Mouse (Mus musculus): ENCODE results near the gene Mki67. TPM values are rescaled to one million over a fixed set of nuclear protein-coding genes. Genes with fewer than 3 reads are reported as not detected.

Gene Mki67
- polyA plus RNA-seq (2012): 7.0 and 10.8 TPM in 2 replicates

- peaks cover 63% of the 10 kb centered on the region for H3K4me1 ChIP-seq (ENCODE audit: control insufficient read depth)
- no peaks in the 10 kb centered on the region for H3K9me3 ChIP-seq (ENCODE audit: control insufficient read depth, low read length)
- no peaks in the 10 kb centered on the region for H3K27me3 ChIP-seq (ENCODE audit: control insufficient read depth)
- H3K4me3 ChIP-seq (replicated peaks): peak within 1 kb of the TSS; percentile 74
- no peak for TF ChIP-seq GATA1 (IDR thresholded peaks at IDR 0.05; ENCODE audit: low read length)
- TF ChIP-seq TAL1 (IDR thresholded peaks at IDR 0.05; ENCODE audit: low read length): no peak
- peaks cover 58% of the 10 kb centered on the region for H3K36me3 ChIP-seq (ENCODE audit: control insufficient read depth)
Measured at GRCm38 (mm10) chr7:135715642-135716444, at the start of gene Mki67. Gene Mki67 (minus strand): TSS chr7:135716361.

GRCm38 (mm10) chr7:135763311-135763710 lies 47.1 kb upstream of the Mki67 start:
- Histone ChIP-seq H3K9me3 (ENCODE audit: control insufficient read depth, low read length) (no peaks in the 10 kb centered on the region), H3K4me3 (replicated peaks) (no peak overlapping the region), H3K36me3 (ENCODE audit: control insufficient read depth) (no peaks in the 10 kb centered on the region), H3K27me3 (ENCODE audit: control insufficient read depth) (no peaks in the 10 kb centered on the region), H3K4me1 (ENCODE audit: control insufficient read depth) (no peaks in the 10 kb centered on the region)
- no peak for TF ChIP-seq GATA1 (IDR thresholded peaks at IDR 0.05; ENCODE audit: low read length)
- no peak for TF ChIP-seq TAL1 (IDR thresholded peaks at IDR 0.05; ENCODE audit: low read length)

- Histone ChIP-seq H3K4me3 (replicated peaks) (no peak overlapping the region), H3K27me3 (ENCODE audit: control insufficient read depth) (no peaks in the 10 kb centered on the region), H3K4me1 (ENCODE audit: control insufficient read depth) (no peaks in the 10 kb centered on the region), H3K9me3 (ENCODE audit: control insufficient read depth, low read length) (no peaks in the 10 kb centered on the region), H3K36me3 (ENCODE audit: control insufficient read depth) (no peaks in the 10 kb centered on the region)
- TF ChIP-seq TAL1 (IDR thresholded peaks at IDR 0.05; ENCODE audit: low read length): no peak
- no peak for TF ChIP-seq GATA1 (IDR thresholded peaks at IDR 0.05; ENCODE audit: low read length)
Measured at GRCm38 (mm10) chr7:135758754-135759510, 42.8 kb upstream of the Mki67 start.

DNA sequence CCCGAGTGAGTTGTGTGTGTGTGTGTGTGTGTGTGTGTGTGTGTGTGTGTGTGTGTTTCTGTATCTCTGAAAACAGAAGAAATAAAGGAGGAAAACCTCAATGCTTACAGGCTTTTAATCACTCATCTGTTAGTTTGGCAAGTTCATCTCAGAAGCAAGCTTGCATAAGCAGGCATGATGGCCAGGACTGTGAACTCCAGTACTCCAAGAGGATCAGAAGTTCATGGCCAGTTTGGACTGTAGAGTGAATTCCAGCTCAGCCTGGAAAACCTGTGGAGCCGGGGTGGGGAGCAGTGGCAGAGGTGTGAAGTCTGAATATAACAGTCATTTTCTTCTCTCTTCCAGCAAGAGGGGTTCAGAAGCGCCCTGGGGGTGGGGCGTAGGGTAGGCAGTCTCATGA lies 42.0 kb upstream of the Mki67 start:
- H3K4me1 ChIP-seq (ENCODE audit: control insufficient read depth): no peaks in the 10 kb centered on the region
- H3K36me3 ChIP-seq (ENCODE audit: control insufficient read depth): no peaks in the 10 kb centered on the region
- H3K9me3 ChIP-seq (ENCODE audit: control insufficient read depth, low read length): no peaks in the 10 kb centered on the region
- no peaks in the 10 kb centered on the region for H3K27me3 ChIP-seq (ENCODE audit: control insufficient read depth)
- no peak for TF ChIP-seq TAL1 (IDR thresholded peaks at IDR 0.05; ENCODE audit: low read length)
- TF ChIP-seq GATA1 (IDR thresholded peaks at IDR 0.05; ENCODE audit: low read length): no peak
- H3K4me3 ChIP-seq (replicated peaks): no peak overlapping the region

DNA sequence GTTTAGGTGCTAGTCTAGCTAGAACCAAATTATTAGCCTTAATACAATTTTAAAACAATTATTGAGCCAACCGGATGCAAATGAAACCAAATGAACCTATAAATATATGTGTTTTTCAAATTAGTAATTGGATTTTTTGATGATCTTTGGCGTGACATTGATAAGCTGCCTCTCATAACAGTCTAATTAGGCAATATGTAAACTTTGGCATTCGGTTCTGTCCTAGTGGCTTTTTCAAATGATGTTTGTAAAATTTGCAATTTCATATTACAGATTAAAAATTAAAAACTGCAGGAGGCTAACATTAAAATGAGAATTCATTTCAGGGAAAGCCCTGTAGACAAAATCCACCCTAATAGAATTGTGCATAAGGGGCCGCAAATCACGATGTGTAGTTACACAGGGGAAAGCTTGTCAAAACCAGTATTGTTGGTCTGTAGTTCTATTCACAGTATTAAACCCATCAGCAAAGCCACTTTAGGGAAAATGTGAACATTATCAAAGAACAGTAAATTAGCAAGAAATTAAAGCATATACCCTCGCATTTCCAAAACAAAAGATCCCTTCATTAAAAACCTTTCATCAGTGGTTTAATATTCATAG lies 40.9 kb upstream of the Mki67 start:
- H3K36me3 ChIP-seq (ENCODE audit: control insufficient read depth): no peaks in the 10 kb centered on the region
- no peak overlapping the region for H3K4me3 ChIP-seq (replicated peaks)
- TF ChIP-seq GATA1 (IDR thresholded peaks at IDR 0.05; ENCODE audit: low read length): no peak
- TF ChIP-seq TAL1 (IDR thresholded peaks at IDR 0.05; ENCODE audit: low read length): no peak
- no peaks in the 10 kb centered on the region for H3K4me1 ChIP-seq (ENCODE audit: control insufficient read depth)
- no peaks in the 10 kb centered on the region for H3K9me3 ChIP-seq (ENCODE audit: control insufficient read depth, low read length)
- no peaks in the 10 kb centered on the region for H3K27me3 ChIP-seq (ENCODE audit: control insufficient read depth)

DNA sequence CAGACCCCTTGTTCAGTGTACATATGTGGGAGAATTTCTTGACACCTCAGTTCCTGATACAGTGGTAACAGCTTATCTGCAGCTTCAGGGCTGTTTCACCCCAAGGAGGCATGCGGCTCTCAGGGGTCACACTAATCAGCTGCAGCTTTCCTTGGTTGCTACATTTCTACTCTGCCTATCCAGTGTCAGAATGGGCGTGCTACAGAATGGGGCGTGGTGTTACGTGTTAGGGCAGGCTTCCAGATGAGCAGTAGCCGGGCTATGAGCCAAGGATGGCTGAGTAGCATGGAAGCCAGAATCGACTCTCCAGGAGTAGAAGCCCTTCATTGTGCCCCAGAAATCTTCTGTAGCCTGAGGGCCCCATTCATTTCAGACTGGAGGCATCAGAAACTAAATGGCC lies 32.8 kb upstream of the Mki67 start:
- Histone ChIP-seq H3K36me3 (ENCODE audit: control insufficient read depth) (no peaks in the 10 kb centered on the region), H3K27me3 (ENCODE audit: control insufficient read depth) (no peaks in the 10 kb centered on the region), H3K9me3 (ENCODE audit: control insufficient read depth, low read length) (no peaks in the 10 kb centered on the region), H3K4me3 (replicated peaks) (no peak overlapping the region), H3K4me1 (ENCODE audit: control insufficient read depth) (no peaks in the 10 kb centered on the region)
- TF ChIP-seq TAL1 (IDR thresholded peaks at IDR 0.05; ENCODE audit: low read length) (no peak), GATA1 (IDR thresholded peaks at IDR 0.05; ENCODE audit: low read length) (no peak)

DNA sequence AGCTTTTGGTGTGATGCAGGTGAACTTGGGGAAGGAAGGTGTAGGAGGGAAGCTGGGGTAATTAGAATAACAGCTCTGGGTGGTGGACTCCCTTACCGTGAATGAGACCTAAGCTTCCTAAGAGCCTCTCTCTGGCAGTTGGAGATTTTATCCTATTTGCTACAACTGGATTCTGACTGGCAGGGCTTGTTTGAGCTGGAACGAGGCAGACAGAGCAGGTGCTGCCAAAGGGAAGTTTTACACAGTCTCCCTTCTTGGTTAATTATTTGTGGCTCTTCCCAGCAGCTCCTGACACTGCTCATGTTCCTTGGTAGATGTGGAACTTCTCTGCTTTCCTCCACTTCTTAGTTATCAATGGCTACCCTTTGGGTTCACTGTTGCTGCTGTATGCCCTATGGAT lies 30.9 kb upstream of the Mki67 start:
- Histone ChIP-seq H3K4me1 (ENCODE audit: control insufficient read depth) (no peaks in the 10 kb centered on the region), H3K36me3 (ENCODE audit: control insufficient read depth) (no peaks in the 10 kb centered on the region), H3K27me3 (ENCODE audit: control insufficient read depth) (no peaks in the 10 kb centered on the region), H3K4me3 (replicated peaks) (no peak overlapping the region), H3K9me3 (ENCODE audit: control insufficient read depth, low read length) (no peaks in the 10 kb centered on the region)
- TF ChIP-seq TAL1 (IDR thresholded peaks at IDR 0.05; ENCODE audit: low read length): no peak
- no peak for TF ChIP-seq GATA1 (IDR thresholded peaks at IDR 0.05; ENCODE audit: low read length)

- H3K36me3 ChIP-seq (ENCODE audit: control insufficient read depth): no peaks in the 10 kb centered on the region
- TF ChIP-seq TAL1 (IDR thresholded peaks at IDR 0.05; ENCODE audit: low read length) (no peak), GATA1 (IDR thresholded peaks at IDR 0.05; ENCODE audit: low read length) (no peak)
- H3K4me1 ChIP-seq (ENCODE audit: control insufficient read depth): no peaks in the 10 kb centered on the region
- H3K4me3 ChIP-seq (replicated peaks): no peak overlapping the region
- H3K9me3 ChIP-seq (ENCODE audit: control insufficient read depth, low read length): no peaks in the 10 kb centered on the region
- H3K27me3 ChIP-seq (ENCODE audit: control insufficient read depth): no peaks in the 10 kb centered on the region
Measured at GRCm38 (mm10) chr7:135746528-135746927, 30.4 kb upstream of the Mki67 start.

GRCm38 (mm10) chr7:135745091-135745490 lies 28.9 kb upstream of the Mki67 start:
- TF ChIP-seq GATA1 (IDR thresholded peaks at IDR 0.05; ENCODE audit: low read length) (no peak), TAL1 (IDR thresholded peaks at IDR 0.05; ENCODE audit: low read length) (no peak)
- Histone ChIP-seq H3K36me3 (ENCODE audit: control insufficient read depth) (no peaks in the 10 kb centered on the region), H3K27me3 (ENCODE audit: control insufficient read depth) (no peaks in the 10 kb centered on the region), H3K4me1 (ENCODE audit: control insufficient read depth) (no peaks in the 10 kb centered on the region), H3K4me3 (replicated peaks) (no peak overlapping the region), H3K9me3 (ENCODE audit: control insufficient read depth, low read length) (no peaks in the 10 kb centered on the region)

All from erythroblast, embryonic 14.5 days (primary cell).